Mouse (Mus musculus) adrenal gland, postnatal 14 days (tissue): ENCODE measurements around the gene Pabpc6. TPM values are rescaled to one million over a fixed set of nuclear protein-coding genes. Genes with fewer than 3 reads are reported as not detected.

Source experiments
- DNase-seq: peaks from one replicate; pipeline ENCODE4 v3.0.0; 2021; ENCODE audit warnings: mixed read lengths
- long read RNA-seq, 2 experiments: library from polyadenylated mRNA; stranded (forward); transcript quantifications; one replicate each; pipeline ENCODE4 v2.0.0; 2021
- total RNA-seq: library from RNA; stranded (reverse); gene quantifications from 2 replicates; pipeline ENCODE4 v1.2.3, GENCODE M21; 2021

The Pabpc6 gene
- total RNA-seq = not detected in 2 replicates
- long read RNA-seq, experiment 1 = 0 reads
- long read RNA-seq, experiment 2 = 0 reads

DNA sequence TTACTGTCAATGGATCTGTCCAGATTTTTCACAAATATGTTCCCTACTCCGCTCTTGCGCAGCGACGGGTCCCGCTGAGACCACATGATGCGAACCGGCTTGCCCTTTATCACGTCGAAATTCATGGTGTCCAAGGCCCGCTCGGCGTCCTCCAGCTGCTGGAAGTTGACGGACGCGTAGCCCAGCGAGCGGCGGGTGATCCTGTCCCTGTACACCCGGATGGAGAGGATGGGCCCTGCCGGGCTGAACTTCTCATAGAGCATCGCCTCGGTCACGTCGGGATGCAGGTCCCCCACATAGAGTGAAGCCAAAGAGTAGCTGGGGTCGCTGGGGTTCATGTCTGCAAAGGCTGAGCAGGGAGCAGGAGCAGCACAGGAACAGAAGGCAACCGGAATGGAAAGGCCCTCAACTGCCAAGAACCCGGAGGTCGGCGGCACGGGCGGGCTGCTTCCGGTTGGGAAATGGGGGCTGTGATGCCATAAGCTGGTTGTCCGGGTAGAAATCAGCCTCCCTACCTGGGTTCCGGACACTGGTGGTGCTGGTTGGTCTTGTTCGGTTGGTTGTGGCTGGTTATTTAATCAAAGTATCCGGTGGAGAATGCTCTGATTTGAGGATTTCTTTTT lies at the start of gene Pabpc6:
Gene Pabpc6 (minus strand): TSS at position 435 of the 623 bp plus-strand sequence.
- DNase-seq = no peak

DNA sequence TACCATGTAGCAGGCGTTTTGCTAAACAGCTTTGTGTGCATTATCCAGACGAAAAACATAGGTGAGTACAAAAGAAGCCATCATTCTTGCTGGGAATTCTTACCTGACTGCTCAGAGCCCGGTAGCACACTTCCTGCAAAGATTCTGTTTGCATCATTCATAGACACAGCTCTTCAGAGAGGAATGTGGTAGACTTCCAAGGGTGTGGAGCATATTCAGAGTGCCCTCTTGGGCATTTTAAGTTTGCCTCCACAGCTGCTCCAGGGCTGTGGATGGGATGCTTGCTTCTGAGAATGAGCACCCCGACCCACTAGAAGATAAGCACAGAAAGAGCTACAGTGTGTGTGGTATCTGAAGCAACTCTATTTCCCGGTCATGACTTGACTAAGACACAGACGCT lies 41.4 kb upstream of the Pabpc6 start:
- no peak for DNase-seq

DNA sequence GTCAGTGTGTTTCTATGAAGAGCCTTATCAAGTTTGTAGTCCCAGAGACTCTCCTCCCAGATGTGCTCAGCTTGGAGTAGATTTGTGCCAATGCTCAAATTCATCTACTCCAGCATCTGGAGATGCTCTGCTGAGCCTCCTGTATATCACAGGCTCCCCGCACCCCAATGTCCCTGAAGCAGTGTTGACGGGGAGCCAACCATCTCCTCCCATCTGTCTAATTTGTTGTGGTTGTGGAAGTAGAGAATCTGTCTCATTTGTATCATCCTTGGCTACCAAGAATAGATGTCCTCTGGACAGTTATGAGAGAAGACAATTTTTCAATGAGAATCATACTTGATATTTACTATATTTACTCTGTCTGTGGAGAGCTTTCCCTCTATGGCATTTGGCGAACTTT lies 39.4 kb upstream of the Pabpc6 start:
- no peak for DNase-seq

GRCm38 (mm10) chr17:9707356-9707755 lies 37.8 kb upstream of the Pabpc6 start:
- DNase-seq = no peak

DNA sequence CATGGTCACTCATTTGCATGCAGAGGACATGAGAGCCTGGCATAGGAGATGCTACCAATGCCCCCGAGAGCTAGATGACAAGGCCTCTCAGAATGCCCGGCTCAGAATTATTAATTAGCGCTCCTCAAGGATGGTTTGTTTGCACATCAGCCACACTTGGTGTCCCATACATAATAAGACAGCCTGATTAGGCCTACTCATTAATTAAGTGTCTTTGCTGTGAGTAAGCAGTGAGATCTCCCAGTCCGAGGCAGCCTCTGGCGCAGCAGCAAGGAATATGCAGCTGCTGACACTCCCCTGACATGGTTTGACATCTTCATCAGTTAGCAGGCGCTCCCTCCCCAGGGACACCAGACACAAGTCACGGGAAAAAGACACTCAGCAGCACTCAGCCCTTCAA lies 28.2 kb upstream of the Pabpc6 start:
- no peak for DNase-seq

DNA sequence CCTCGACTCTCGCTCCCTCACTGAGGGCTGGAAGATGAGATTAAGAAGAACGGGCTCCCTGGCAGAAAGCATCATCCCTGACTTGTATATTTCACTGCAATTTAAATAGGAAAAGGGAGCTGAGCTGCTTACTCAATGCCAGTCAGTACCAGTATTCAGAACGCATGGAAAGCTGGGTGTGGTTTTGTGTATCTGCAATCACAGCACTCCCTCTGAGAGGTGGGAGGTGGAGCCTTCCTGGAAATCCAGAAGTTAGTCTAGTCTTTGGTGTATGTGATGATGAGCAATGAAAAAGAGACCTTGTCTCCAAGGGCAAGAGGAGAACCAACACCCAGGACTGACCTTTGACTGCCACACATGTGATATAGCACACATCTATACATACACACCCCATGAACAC lies 21.7 kb upstream of the Pabpc6 start:
- DNase-seq = no peak

GRCm38 (mm10) chr17:9683539-9684155 lies 14.1 kb upstream of the Pabpc6 start:
- DNase-seq = no peak

DNA sequence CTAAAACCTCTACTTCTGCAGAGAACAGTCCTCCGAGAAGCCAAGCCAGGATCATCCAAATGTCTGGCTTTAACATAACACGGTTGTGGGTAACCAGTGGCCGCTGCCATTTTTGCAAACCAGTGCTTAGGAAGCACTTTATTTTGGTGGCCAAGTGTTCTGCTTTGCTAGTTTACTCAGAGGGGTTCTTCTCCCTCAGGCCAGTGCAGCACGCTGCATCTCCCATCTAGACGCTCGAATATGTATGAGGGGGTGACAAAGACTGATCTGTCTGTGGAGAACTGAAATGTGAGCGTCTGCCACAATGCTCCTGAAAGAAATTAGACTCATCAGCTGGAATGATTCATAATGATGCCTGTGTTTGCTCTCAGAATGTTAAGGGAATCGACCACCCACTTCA lies 11.2 kb upstream of the Pabpc6 start:
- DNase-seq = no peak

DNA sequence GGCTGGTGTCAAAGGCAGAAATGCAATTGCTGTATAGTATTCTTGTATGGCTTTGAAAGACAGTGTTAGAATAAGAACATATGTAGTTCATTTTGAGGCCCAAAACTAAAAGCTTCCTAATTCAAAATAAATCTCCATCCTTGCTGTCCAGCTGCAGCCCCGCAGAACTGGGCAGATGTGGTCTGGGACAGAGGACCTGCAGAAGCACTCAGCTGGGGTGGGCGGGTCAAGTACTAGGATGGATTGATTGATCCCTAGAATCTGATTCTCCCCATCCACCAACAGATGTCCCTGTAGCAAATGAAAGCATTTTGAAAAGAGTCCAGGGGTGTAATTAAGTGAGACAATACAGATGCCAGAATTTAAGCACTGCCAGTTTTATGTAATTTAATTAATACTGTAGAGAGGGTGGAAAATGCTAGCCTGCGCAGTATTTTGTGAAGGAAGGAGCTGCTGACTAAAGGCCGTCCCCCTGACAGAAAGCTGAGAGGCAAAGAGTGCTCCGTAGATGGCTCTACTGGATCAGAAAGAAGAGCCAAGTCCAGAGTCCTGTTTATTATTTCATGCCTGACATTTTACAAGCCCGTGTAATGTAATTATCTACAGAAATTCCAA lies 5.8 kb upstream of the Pabpc6 start:
- no peak for DNase-seq

GRCm38 (mm10) chr17:9667955-9668354 lies 1.6 kb downstream of the Pabpc6 start:
- DNase-seq = no peak

GRCm38 (mm10) chr17:9658651-9659050 lies 10.9 kb downstream of the Pabpc6 start:
- no peak for DNase-seq

- DNase-seq = no peak
These were observed 15.4 kb downstream of the Pabpc6 start for GRCm38 (mm10) chr17:9654155-9654554.

DNA sequence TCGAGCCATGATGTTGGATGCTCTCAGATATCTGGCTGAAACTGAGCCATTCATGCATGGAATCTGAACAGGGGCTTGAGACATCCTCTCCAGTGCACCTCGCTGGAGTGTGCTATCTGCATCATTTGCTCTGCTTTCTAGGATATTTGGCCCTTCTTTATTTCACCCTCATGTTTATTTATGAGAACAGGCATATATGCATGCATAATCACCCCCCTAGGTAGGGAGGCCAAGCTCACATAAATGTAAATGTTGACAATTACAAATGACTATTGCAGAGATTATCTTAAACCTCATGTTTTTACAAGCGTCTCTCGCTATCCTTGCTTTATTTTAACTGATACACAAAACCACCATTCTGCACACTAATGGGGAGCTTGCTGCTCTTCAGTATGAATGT lies 21.9 kb downstream of the Pabpc6 start:
- no peak for DNase-seq

GRCm38 (mm10) chr17:9643657-9644180 lies 25.8 kb downstream of the Pabpc6 start:
- no peak for DNase-seq

DNA sequence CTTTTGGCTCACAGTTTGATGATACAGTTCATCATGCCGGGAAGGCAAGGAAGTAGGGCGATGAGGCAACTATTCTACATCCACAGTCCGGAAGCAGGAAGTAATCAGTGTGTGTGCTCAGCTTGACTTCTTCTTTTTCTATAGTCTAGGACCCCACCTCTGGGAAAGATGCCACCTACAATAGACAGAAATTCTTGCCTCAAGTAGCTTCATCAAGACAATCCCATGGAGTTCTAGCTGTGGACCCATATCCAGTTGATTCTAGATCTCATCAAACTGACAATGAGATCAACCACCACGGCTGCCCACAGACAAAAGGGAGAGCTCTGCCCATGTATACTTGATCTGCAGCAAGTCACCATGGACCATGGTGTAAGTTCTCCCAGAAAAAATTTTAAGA lies 32.5 kb downstream of the Pabpc6 start:
- DNase-seq = no peak

DNA sequence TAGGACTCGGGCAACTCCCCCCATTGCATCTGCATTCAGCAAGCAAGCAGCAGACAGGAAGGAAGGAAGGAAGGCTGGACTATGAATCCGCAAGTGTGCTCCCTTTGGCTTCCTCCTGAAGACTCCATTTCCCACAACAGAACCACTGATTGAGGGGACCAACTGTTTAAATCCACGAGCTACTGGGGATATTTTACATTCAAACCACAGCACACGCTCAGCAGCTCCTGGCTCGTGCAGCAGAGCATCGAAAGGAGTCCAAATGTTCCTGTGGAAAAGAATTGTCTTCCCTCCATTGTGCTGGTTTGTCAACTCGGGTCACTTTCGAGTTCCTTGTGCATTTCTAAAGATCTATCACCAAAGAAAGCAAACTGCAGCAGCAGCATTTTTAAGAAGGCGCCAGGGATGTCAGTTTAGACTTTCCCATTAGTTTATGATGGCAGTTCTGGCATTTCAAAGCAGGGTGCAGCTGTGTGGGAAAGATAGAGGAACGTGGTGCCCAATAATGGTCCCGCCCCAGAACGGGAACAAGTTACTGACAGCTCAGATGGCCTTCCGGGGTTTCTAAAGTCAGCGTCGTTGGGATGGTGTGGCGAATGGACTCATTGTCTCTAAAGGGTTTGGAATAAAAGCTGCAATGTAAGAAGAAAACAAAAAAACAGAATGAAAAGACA lies 36.8 kb downstream of the Pabpc6 start:
- no peak for DNase-seq

DNA sequence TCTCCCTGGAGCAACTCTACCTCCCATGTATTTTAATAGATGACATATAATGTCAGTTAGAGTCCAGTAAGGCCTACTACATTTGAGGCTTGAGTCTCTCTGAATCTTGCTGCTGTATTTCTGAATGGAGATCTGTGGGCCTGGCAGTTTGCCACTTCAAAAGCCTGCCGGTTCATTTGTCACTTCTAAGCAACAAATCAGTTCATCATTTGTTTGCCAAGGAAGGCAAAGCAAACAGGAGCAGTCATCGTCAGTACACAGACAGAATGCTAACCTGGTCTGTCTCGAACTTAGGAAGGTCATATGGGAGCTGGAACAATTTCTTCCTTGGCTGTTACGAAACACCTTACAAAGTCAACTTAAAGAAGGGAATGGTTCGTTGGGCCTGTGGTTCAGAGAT lies 37.4 kb downstream of the Pabpc6 start:
- DNase-seq = no peak

DNA sequence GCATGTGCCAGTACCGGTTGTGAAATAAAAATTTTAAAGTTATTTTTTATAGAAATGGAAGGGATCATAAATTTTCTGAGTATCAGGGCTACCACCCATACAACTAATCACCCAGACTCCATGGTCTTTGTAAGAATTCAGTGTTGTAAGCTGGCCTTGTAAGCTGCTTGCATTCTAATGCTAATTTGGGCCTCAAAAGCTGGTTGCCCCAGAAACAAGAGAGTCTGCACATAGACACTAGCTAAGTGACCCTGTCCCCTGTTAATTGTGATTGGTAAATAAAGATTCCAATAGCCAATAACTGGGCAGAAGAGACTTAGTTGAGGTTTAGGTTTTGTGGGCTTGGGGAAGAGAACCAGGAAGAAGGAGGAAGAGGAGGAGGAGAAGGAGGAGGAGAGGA lies 38.4 kb downstream of the Pabpc6 start:
- no peak for DNase-seq

DNA sequence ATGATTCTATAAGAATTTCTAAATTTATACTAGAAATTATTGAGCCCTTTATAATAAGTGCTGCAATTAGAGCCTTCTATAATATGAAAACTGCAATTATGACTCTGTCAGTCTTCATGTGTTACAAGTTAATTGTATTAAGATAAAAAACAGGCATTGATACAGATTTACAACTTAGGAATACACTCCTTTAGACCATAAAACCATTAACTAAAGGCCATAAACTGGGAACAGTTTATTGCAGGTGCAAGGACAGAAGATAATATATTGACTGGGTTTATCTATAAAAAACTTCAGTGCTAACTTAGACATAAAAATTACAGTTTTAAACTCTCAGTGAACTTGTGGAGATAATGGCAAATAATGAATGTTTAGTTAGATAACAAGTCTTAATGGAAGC lies 42.5 kb downstream of the Pabpc6 start:
- no peak for DNase-seq
